Mouse (Mus musculus): ENCODE data around the gene Ppil1.

Gene Ppil1

DNA sequence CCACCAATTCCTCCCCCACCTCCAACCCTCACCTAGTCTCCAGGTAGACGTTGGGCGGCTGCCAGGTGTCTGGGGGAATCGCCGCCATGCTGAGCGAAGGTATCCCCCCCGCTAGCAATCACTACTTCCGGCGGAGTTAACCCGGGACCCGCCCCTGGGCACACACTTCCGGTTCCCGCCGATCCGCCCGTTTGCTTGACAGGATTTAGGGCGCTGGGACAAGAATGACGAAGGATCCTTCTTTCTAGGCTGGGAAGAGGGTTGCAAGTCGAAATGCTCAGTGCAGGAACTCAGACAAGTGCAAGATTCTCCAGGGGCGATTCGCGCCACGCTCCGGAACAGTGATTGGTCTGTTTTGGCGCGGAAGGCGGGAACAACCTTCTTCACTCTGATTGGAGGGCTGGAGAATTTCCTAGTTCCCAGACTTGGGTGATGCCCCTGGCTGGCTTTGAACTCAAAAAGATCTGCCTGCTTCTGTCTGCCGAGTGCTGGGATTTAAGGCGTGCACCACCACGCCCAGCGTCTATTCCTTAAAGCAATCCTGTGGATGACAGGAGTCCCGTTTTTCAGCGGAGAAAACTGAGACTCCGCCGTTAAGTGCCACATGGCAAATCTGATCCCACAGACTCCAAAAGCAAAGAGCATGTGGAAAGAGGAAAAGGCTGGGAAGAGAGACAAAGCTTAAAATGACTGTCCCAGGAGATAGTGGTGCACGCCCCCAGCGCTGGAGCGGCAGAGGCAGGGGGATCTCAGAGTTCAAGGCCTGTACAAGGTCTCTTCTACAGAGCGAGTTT, at the start of gene Ppil1:
Ppil1 (minus strand) TSS at position 347 of the 794 bp plus-strand sequence.
- peak; percentile 80 for DNase-seq (ENCODE audit: low read depth, low spot score)

DNA sequence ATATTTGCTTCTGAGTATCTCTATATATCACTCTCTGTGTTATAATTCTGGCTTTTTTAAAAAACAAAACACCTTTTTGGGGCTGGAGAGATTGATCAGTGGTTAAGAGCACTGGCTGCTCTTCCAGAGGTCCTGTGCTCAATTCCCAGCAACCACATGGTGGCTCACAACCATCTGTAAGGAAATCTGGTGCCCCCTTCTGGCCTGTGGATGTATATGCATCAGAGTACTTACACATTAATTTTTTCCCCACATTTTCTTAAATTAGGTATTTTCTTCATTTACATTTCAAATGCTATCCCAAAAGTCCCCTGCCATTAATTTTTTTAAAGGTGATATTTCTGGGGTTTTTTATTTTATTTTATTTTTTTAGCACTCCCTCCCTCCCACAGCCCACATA, 49.3 kb upstream of the Ppil1 start:
- DNase-seq (ENCODE audit: low read depth, low spot score): peak; percentile 27

DNA sequence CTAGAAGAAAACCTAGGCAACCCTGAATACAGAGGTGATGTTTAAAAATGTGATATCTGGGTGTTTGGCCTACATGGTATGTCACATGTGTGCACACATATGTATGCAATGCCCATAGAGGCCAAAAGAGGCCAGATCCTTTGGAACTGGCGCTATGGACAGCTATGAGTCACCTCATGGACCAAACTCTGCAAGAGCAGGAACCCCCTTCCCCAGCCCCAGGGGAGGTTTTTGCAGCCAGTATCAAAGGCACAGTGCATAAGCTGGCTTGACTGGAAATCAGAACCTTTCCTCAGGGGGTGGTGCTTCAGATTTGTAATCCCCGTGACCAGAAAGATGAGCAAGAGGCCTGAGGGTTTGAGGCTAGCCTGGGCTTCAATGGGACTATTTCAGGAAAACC, 48.1 kb upstream of the Ppil1 start:
- DNase-seq (ENCODE audit: low read depth, low spot score): no peak

DNA sequence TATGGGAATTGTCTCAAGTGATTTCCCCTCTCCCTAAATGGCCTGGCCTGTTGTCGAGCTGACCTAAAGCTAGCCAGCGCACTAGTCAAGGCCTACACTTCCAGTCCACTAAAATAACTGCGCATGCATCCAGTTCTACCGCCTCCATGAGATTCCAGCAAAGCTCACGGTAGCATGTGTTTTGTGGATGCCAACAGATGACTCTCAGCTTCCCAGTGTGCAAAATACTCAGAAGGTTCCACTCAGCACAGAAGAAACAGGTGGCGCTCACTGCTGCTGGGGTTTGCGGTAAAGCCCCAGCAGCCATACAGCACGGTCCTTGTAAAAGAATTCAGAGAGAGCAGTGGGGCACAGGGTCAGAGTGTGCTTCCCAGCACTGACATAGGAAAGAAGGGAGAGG, 47.6 kb upstream of the Ppil1 start:
- no peak for DNase-seq (ENCODE audit: low read depth, low spot score)

DNA sequence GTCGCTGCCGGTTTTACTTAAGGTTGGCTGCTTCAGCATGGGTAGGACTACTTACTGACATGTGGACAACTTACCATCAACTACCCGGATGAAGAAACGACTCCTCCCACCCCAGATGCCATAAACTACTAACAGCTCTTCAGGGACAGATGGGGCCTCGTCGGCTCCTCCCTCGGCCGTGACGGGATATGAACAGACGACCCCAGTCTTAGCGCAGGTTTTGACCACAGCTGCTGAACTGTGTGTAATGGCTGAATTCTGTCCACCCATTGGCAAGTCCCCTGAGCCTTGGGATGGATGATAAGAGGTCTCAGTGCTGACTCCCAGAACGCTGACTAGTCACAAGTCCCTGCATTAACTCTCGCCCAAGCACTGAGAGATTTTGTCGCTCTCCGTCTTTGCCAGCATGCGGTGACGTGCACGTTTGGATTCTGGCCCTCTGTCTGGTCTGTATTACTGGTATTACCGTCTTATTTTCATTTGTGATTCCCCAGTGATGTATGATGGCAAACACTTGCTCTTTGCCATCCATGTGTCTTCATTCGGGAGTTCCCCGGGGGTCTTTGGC, 46.2 kb upstream of the Ppil1 start:
- DNase-seq (ENCODE audit: low read depth, low spot score): no peak

DNA sequence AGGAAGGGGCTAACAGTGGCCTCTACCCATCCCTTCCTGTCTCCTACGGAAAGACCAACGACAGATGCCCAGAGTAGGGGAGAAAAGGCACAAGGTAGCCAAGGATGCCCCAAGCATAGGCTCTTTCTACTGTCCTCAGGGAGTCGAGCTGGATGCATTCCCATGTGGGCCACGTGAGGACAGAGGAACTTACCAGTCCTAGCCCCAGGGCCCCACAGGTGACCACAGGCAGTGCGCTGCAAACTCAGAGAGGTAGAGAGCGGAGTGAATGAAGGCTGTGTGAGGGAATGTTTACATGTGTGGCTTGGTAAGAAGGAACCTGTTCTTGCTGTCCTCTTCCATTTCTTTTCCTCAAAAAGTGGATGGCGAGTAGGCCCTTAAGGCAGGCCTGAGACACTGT, 41.9 kb upstream of the Ppil1 start:
- DNase-seq (ENCODE audit: low read depth, low spot score): no peak

DNA sequence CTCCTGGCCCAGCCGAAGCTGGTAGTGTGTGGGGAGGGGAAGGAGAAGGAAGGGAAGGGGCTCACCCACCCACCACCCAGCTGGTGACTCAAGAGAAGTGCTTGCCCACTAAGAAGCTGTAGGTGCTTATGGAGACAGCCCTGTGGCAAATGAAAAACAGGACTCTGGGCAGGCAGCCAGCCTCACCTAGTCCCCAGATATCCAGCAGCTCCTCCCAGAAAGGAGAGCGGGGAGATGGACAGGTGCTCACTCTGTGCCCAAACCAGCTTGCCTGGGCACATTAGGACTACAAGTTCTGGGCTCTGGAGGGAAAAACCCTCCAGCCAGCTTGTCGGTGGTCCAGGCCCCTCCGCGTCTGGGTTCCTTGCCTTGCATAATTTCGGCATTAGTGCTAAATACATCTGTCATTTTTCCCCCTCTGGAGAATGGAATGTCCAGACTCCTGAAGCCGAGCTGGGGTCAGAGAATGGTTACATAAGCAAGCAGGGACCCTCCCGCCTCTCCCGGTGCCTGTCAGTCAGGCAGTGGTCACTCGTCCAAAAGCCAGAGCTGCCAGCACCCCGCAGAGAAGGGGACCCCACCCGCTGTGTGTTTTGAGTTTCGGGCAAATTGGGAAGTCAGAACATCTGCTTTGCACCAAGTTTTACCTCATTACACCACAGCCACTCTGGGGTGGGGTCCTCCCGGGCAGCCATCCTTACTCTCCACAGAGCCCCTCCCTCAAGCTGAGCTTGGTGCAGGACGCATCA, 41.2 kb upstream of the Ppil1 start:
- DNase-seq (ENCODE audit: low read depth, low spot score): no peak

DNA sequence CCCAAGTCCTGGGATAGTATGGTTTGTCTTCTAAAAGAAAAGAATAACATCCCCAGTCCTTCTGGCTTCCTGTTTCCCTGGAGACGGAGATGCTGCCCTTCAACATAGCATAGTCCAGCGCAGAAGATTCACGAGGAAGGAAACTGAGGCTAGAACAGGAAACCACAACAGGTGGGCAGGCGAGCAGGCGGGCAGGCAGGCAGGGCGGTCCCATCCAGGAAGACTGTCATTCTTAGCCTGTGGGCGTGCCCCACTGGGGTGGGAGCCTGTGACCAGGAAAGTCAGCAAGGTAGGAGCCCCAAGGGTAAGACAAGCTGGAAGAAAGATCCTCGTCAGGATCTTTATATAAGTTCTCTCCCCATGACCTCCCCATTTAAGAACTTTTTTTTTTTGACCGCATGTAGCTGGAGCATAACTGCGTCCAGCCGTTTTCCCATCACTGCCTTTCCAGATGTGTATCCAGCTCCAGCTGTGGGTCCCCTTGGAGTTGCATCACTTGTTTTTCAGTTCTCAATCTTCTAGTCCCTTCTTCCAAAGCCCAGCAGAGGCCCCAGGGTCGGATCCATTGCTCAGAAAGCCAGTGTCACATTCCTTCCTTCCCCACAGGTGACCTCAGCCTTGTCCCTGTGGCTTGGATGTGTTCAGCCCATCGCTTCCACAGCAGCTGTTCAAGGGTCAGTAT, 40.5 kb upstream of the Ppil1 start:
- DNase-seq (ENCODE audit: low read depth, low spot score): no peak

DNA sequence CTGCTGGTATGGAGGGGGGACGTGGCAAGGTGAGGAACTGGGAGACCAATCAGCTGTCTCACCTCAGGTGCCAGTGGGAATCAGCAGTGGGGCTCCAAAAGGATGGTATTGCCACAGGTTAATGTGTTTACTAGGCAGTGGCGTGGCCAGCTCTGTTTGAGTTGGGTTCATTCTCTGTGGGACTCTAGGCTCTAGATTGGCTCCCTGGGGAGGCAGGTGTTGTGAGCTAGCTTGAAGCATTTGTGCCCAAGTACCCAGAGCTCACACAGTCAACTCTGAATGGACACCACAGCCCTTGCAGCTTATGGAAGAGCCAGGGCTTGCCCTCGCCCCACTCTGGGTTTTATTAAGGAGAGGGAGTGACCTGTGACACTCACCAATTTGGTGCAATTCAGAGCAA, 39.9 kb upstream of the Ppil1 start:
- no peak for DNase-seq (ENCODE audit: low read depth, low spot score)

DNA sequence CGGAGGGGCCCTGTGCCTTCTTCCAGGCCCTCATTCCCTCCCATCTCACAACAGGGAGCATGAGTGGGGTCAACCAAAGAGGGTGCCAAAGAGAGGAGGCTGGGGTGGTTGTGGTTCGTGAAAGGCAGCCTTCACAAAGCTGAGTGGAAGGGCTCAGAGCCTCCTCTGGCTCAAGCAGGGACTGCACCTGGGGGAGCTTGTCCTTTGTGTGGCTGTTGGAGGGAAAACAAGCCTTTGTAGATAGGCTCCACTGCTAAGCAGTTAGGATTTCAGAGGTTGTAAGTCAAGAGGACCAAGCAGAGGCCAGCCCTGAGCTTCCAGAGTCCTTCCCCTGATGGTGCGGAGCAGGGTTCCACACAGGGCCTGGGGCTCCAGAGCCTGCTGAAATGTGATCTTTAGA, 39.1 kb upstream of the Ppil1 start:
- no peak for DNase-seq (ENCODE audit: low read depth, low spot score)

DNA sequence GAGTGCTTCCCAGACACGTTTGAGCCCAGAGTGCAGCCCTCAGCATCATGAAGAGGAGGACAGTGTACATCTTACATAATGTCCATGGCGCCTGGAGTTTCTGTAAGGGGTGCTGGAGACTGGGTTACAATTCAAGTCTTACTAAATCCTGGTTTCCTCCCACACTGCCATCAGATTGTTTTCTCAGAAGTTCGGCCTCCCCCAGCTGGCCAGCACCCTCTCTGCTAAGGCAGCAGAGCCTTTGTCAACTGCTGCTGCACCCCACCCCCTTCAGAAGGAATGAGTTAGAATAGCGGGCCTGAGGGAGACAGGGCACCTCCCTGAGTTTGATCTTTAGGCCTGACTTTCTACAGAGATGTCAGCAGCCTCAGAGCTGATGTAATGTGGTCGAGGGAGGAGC, 38.2 kb upstream of the Ppil1 start:
- DNase-seq (ENCODE audit: low read depth, low spot score): no peak

DNA sequence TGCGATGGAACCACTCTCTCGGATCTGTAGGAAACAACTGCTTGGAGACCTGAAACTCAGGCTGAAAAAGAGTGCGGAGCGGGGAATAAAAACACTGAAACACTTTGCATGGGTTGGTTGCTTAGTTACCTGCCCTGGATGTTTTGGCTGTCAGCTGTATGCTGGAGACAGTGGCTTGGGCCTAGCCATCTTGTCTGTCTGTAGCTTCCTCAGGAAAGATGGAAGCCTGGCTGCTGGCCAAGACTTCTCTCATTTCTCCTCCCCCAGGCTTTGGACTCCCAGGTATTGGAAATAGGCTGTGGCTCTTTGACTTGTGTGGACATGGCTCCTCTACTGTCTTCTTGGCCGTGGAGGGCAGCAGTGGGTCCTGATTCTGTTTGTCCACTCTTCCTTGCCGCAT, 37.4 kb upstream of the Ppil1 start:
- no peak for DNase-seq (ENCODE audit: low read depth, low spot score)

DNA sequence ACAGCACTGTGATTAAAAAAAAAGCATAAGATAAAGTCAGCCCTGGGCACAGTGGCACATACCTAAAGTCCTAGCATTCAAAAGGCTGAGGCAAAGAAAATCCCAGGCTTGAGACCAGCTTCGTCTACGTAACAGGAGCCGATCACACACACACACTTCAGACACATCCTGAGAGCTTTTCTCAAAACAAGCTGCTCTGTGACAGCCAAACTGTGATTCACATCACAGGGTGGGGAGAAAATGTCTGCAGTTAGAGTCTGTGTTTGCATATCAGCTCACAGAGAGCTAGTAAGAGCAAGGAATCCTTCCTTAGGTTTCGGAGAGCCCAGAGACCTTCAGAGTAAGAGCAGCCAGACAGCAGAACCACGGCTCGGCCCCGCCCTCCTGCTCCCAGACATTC, 36.9 kb upstream of the Ppil1 start:
- DNase-seq (ENCODE audit: low read depth, low spot score): no peak

DNA sequence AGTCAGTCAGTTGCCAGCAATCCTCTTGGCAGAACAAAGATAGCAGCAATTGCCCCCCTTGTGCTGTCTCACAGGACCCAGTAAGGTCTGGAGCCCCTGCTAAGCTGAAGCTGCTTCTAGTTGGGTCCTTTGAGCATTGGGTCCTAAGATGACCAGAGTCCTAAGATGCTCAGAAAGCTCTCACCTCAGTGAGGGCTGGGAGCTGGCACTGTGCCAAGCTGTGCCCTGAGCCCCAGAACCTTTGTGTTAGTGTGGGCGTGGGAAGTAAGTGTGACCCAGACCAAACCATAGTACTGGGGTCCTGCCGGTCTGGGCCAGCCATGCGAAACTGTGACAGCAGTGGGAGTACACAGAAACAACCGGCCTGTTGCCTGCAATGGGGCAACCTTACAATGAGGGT, 35.3 kb upstream of the Ppil1 start:
- no peak for DNase-seq (ENCODE audit: low read depth, low spot score)

DNA sequence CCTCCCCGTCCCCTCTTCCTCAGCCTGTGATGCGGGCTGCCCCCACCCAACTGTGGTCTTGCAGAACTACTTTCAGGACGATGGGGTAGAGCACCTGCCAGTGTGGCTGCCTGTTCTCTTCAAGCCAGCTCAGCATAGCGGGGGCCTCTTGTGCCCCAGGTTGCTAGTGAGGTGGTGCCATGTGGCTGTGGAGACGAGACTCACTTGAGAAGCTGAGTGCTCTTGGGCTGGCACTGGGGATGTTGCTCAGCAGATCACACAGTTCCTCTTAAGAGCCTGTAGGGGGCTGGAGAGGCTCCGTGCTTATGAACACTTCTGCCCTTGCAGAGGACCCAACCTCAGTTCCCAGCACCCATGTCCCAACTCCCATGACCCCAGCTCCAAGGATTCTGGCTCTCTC, 33.8 kb upstream of the Ppil1 start:
- no peak for DNase-seq (ENCODE audit: low read depth, low spot score)

DNA sequence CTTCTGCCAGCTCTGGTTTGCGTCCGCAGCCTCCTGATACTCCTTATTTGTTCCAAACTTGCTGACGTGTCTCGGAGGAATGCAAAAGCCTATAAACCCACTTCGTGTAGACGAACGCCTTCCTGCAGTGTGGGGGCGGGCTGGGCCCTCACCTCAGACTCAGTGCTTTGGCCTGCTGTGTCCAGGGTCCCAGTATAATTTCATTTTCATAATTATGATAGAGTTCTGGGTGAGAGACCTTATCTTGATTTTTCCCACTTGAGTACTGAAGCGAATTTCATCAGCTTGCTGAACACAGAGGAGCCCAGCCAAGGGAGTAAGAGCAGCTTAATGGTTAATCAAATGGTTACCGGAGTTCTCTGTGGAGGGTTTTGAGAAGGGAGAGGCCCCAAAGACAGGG, 33.3 kb upstream of the Ppil1 start:
- DNase-seq (ENCODE audit: low read depth, low spot score): no peak

DNA sequence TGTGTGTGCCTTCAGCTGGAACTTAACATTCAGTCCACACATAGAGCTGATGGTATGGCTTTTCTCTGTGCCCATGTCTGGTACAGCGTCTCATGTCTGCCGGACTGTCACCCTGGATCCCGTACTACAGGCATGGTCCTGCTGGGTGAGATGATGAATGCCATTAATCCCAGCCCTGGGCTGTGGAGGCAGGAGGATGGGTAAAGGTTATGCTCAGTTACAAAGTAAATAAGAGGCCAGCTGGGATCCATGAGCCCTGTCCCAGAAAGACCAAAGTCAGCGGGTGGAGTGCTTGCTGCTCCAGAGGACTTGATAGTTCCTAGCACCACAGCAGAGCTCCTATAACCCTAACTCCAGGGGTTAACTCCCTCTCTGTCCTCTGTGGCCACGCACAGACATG, 31.8 kb upstream of the Ppil1 start:
- DNase-seq (ENCODE audit: low read depth, low spot score): no peak

DNA sequence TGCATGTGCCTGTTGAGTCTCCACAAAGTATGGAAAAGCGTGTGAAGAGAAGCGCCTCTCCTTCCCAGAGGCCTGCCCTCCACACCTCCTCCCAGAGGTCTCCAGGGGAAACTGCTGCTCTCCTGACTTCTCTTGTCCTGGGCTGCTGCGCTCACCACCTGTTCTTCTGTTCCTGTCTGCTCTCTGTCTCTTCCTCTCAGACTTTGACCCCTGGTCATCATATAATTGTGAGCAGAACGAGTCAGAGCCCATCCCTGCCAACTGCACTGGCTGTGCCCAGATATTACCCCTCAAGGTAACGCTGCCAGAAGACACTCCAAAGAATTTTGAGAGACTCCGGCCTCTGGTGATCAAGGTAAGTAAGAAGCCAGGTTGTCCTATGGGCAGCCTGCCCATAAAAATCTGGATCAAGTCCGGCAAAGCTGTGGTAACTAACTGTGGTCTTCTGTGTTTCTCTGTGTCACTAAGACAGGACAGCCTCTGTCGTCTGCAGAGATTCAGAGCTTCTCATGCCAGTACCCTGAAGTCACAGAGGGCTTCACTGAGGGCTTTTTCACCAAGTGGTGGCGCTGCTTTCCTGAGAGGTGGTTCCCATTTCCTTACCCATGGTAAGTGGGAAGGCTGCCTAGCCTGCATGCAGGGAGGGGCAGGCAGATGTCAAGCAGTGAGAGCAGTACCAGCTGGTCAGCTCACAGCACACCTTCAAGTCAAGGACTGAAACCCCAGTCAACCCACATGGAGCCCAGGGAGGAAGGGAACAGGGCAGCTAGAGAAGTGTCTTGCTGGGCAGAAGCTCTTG, 30.0 kb upstream of the Ppil1 start:
- no peak for DNase-seq (ENCODE audit: low read depth, low spot score)

DNA sequence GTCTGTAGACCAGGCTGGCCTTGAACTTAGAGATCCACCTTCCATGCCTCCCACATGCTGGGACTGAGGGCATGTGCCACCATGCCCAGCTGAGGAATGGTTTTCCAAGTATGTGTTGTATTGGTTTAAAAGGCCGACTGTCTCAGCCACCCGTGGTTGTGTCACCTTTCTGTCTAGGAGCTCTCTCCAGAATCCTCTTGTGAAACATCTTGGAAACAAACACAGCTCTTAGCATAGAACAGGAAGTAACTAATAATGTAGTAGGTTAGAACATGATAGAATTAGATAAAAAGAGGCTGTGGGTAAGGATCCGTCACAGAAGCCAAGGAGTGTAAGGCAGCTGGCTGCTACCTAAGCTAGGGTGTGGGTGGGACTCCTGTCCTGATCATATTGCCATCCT, 29.0 kb upstream of the Ppil1 start:
- DNase-seq (ENCODE audit: low read depth, low spot score): no peak

DNA sequence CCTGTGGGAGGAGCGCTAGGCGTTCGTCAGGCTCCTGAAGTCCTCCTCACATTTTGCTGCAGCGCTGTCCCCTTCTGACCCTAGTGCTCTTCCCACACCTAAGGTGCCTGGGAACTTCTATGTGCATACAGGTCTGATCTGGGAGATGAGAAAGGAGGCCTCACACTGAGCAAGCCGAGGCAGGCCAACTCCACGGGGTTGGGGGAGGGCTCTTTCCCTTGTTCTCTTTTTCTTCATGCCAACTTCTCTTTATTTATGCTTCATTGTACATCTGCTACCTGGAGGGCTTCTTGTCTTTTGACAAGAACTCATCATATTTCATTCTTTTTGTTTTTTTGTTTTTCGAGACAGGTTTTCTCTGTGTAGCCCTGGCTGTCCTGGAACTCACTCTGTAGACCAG, 27.8 kb upstream of the Ppil1 start:
- no peak for DNase-seq (ENCODE audit: low read depth, low spot score)

DNA sequence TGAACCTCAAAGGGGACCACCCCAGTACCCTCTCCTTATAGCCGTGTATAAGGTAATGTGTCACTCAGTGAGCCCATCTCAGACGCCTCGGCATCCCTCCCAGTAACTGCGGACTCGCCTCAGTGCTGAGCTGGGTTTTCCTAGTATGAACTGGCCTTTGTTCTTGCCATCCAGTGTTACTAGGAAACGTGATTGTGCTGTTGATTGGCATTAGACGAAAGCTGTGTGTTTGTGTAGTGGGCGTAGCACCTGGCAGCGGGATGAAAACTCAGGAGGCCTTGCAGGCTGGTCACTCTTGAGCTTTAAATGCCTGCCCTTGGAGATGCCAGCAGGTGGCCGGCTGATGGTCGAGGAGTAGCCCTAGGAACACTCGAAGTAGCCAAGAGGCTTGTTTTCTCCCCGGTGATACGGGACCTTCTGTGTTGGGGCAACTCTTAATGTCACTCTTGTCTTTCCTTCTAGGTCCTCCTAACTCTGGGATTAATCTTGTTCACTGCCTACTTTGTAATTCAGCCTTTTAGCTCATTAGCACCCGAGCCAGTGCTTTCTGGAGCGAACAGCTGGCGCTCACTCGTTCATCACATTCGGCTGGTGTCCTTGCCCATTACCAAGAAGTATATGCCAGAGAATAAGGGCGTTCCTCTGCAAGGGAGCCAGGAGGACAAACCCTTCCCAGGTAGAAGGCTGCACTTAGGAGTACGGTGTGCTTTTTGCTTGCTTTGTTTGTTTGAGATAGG, 18.4 kb upstream of the Ppil1 start:
- DNase-seq (ENCODE audit: low read depth, low spot score): no peak

Data from c-Kit-negative CD71-positive TER-119-positive erythroid progenitor cells, embryonic 14.5 days (primary cell).